Mouse (Mus musculus): ENCODE measurements around the gene Tnfrsf18.
A peak's percentile ranks its signal among the peaks of the same experiment; 100 is the strongest.

The Tnfrsf18 gene

DNA sequence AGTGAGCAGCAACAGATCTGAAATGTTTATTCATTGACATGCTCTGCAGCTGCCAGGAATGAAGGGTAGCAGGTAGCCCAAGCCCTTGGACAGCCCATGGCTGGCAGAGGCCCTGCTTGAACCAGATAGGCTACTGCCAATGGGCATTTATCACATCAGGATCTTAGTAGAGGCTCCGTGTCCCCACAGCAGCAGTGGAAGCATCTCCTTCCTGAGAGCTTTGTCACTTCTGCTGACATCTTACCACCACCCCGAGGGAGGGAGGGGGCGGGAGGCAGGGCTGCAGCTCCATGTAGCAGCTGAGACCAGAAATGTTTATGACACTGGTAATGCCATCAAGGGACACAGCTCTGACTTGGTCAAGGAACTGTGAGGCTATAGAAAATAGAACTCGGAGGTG, 6.9 kb downstream of the Tnfrsf18 start:
- peak in 1 of 2 experiments; percentile 20 for DNase-seq (ENCODE audit: low spot score in 2 of 2)

GRCm38 (mm10) chr4:156033476-156034119, 7.6 kb downstream of the Tnfrsf18 start:
- peak; percentile 69 to 78 for DNase-seq (ENCODE audit: low spot score in 2 of 2)

DNA sequence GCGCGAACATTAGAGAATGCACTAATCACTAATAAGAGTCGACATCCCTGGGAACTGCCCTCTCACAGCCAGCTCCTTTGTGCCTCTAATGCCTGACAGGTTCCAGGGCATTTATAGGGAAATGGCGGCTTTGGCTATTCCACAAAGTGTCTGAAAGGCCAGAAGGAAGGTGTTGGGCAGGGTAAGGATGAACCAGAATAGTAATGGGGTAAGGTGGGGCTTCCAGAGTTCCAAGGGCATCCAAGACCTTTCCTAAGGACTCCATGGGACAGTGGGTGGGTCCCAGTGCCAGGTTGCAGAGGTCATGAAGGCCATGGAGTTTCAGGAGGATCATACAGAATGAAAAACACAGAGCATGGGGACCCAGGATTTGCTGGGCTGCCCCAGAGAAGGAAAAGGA, 8.3 kb downstream of the Tnfrsf18 start:
- DNase-seq (ENCODE audit: low spot score in 2 of 2), result no peak

- no peak for DNase-seq (ENCODE audit: low spot score in 2 of 2)
Observed at GRCm38 (mm10) chr4:156034901-156035300, 8.9 kb downstream of the Tnfrsf18 start.

DNA sequence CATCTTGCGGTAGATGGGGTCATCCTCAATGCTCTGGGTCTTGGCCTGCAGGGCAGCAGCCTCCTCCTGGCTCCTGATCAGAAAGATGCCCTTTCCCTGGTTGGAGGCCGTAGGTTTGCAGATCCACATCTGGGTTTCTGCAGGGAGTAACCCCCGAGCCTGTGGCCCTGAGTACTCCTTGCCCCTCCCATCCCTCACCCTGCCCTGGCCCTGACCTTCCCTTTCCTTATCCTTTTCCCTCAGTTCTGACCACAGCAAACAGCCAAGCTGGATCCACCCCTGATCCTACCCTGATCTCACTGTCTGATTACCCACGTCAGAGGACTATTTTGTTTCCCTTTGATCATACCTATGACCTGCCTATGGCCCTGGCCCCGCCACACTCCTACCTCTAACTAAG, 18.8 kb downstream of the Tnfrsf18 start:
- DNase-seq (ENCODE audit: low spot score in 2 of 2), result no peak

DNA sequence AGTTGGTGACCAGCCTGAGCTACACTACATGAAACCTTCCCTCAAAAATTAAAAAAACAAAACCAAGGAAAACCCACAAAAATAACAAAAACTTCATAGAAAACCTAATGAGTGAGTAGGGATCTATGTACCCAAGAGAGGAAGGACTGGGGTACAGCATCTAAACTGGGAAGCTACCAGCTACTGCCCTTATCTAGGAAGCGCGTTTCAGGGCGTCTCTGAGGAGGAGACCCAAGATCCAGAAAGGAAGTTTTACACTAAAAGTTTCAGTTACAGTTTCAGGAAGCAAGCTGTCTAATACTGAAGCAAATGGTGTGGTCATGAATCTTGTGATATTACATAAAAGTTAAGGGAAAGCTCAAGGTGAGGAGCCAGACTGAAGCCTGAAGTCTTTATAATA, 23.8 kb downstream of the Tnfrsf18 start:
- DNase-seq (ENCODE audit: low spot score in 2 of 2), result no peak

DNA sequence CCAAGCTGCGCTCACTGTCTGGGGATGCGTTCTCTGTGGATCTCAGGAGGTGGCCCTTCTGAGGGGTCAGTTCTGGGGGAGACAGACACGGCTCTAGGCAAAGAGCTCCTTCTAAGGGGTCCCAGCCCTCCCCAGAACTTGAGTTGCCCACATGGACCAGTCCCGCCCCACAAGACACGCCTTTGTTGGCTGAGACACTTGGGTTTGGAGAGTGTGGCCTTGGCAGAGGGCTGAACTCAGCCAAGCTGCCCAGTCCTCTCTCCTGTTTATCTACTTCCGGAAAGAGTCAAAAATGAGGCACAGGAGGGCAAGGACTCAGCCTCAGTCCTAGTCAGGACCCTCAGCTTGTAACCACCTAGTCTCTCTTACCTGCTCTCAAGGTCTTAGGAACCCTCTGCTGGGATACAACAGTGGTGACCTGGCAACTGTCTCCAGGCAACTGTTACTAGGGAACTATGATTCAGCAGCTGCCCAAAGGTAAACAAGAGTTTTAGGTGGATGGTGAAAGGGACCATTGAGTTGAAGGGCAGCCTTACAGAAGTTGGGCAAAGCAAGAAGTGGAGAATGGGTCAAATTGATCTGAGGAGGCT, 24.5 kb downstream of the Tnfrsf18 start:
- no peak for DNase-seq (ENCODE audit: low spot score in 2 of 2)

DNA sequence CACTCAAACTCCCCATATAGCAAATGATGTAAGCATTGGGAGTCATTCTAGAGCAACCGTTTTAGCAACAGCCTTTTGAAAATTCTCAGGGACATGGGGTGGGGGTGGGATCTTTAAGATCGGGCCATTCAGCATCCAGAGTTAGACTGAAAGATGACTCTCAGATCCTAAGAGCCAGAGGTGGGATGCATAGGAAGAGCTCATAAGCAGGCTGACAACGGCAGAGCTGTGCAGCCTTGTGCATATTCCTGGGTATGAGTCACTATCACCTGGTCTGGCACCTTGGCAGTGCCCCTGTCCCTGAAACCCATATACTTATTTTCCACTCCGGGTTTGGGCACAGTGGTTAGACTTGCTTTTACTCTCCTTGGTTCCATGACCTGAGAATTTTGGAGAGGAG, 27.1 kb downstream of the Tnfrsf18 start:
- no peak for DNase-seq (ENCODE audit: low spot score in 2 of 2)

- DNase-seq (ENCODE audit: low spot score in 2 of 2), result no peak
Observed at GRCm38 (mm10) chr4:156054130-156054529, 28.2 kb downstream of the Tnfrsf18 start.

DNA sequence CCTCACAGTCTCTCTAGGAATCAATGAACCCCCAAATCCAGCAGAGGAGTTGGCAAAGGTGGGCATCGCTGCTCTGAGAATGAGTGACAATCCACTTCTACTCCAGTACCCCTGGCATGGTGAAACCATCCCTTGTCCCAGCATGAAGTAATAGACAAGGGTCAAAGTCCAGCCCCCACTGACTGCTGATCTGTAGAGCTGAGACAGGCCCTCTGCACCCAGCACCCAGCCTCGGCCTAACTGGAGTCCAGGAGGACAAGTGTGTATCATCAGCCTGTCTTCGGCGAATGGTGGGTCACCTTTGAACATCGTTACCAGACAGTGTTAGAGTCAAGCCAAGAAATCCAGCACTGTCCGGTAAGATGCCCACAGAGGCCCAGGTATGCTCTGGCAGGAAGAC, 28.6 kb downstream of the Tnfrsf18 start:
- no peak for DNase-seq (ENCODE audit: low spot score in 2 of 2)

- no peak for DNase-seq (ENCODE audit: low spot score in 2 of 2)
Observed at GRCm38 (mm10) chr4:156055173-156055572, 29.2 kb downstream of the Tnfrsf18 start.

GRCm38 (mm10) chr4:156057702-156058101, 31.7 kb downstream of the Tnfrsf18 start:
- no peak for DNase-seq (ENCODE audit: low spot score in 2 of 2)

- no peak for DNase-seq (ENCODE audit: low spot score in 2 of 2)
Observed at GRCm38 (mm10) chr4:156058826-156059225, 32.9 kb downstream of the Tnfrsf18 start.

DNA sequence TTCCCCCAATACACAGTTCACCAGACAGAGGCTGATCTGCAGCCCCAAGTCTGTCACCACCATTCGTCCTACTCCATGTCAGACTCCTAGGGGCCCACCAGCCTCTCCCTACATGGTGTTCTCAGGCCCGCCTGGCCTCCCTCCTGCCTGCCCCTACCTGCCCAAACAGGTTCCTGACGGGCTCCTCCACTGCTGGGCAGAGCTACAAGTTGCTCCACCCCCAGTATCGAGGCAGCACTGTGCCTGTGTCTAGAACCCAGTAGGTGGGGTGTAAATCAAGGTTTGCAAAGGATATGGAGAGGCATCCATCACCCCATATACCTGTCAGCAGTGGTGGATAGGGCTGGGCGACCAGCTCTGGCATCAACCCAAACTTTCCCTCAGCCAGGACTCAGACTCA, 33.3 kb downstream of the Tnfrsf18 start, which contains the start of gene Ttll10:
Gene Ttll10, minus strand, starts transcription at position 154 of the 400 bp plus-strand sequence.
- DNase-seq (ENCODE audit: low spot score in 2 of 2), result no peak

GRCm38 (mm10) chr4:156059713-156060112, 33.7 kb downstream of the Tnfrsf18 start:
- DNase-seq (ENCODE audit: low spot score in 2 of 2), result no peak

DNA sequence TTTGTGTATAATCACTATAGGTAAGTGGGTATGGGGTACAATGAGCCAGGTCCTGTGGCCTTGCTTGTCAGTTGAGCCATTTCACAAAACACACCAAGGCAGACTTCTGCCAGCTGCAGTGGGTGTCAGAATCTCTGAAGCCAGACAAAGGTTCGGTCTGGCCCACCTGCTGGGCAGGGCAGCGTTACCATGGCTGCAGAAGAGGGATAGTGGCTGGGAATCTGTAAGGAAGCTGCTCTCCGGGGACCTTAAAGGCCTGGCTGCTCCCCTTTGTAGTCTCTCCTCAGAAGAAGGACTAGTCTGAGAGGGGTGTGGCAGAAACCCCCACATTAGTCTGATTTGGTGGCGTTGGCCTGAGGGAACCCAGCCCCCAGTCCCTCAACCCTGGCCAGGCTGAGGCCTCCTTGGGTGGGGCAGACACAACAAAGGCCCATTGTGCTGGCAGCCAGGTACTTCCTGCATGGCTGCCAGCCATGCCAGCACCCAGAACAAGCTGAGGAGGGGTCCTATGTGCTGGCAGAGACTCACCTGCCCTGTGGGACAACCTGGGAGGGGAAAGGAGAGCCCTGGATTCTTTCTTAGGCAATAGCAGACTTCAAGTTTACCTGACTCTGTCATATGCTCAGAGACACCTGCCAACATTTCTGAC, 38.0 kb downstream of the Tnfrsf18 start:
- no peak for DNase-seq (ENCODE audit: low spot score in 2 of 2)

GRCm38 (mm10) chr4:156064510-156064897, 38.5 kb downstream of the Tnfrsf18 start:
- no peak for DNase-seq (ENCODE audit: low spot score in 2 of 2)

GRCm38 (mm10) chr4:156065156-156065894, 39.4 kb downstream of the Tnfrsf18 start:
- DNase-seq (ENCODE audit: low spot score in 2 of 2), result no peak

DNA sequence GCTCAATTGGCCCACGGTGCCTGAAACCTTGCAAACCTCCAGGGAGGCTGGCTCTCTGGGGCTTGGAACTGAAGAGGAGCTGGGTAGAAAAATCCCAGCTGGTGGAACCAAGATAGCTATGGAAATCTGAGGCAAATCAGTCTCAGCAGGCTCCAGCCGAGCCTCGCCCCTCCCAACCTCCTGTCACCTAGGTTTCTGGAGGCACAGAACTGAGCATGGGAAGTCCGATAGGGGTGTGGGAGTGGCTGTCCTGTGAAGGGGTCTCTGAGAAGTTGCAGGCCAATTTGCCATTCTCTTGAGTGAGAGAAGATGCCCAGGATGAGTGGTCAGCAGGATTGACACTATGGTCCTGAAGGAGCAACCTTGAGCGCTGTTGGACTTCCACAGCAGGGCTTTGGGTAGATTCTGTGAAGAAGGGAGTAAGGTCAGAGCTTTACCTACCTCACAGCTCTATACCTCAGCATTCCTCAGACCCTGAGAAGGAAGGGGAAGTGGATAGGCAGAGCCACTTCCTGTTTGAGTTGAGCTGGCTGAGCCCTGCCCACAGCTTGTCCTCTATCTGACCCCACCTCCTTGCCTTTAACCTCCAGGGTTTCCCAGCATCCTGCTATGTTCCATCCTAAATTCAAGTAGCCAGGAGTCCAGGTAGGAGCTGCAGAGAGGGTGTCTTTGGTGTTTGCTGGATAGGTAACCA, 41.4 kb downstream of the Tnfrsf18 start:
- DNase-seq (ENCODE audit: low spot score in 2 of 2), result no peak

DNA sequence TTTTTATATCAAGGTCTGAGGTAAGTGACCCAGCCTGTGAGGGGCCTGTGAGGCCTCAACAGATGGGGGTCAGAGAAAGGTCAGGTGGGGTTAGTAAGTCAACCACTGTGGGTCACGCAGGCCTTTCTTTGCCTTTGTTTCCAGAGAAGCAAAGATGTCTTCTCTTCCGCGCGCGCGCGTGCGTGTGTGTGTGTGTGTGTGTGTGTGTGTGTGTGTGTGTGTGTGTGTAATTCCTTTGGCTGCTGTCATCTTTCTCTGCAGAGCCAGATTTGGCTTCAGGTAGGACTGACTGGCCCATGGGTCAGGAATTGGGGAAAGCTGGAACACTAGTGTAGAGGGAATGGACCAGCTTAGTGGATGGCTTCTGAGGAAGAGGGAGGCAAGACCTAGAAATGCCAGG, 43.7 kb downstream of the Tnfrsf18 start:
- DNase-seq (ENCODE audit: low spot score in 2 of 2), result no peak

- DNase-seq (ENCODE audit: low spot score in 2 of 2), result peak; percentile 78 to 87
Observed at GRCm38 (mm10) chr4:156070276-156070675, 44.3 kb downstream of the Tnfrsf18 start.

- no peak for DNase-seq (ENCODE audit: low spot score in 2 of 2)
Observed at GRCm38 (mm10) chr4:156070716-156071115, 44.8 kb downstream of the Tnfrsf18 start.
